Mouse (Mus musculus): ENCODE data around the gene Sf3a2. TPM values are rescaled to one million over a fixed set of nuclear protein-coding genes. Genes with fewer than 3 reads are reported as not detected.
"Not testable (repeated sequence)": the region's sequence is repeated elsewhere in the genome, so short reads cannot be mapped to it uniquely, and the experiment has no call there.

The Sf3a2 gene
- polyA plus RNA-seq, 1 experiment from 2014 or later = 84.4 TPM

- no peak overlapping the region for H3K9ac ChIP-seq (ENCODE audit: low read depth, low read length)
- H3K27ac ChIP-seq (ENCODE audit: low read depth, low read length) = no peak overlapping the region
- peaks cover 19% of the 10 kb centered on the region for H3K27me3 ChIP-seq (ENCODE audit: control insufficient read depth, insufficient read depth, low read length)
- H3K4me2 ChIP-seq (replicated peaks; ENCODE audit: low read depth, low read length) = no peak overlapping the region
- DNase-seq (ENCODE audit: low spot score) (no peak), ATAC-seq (ENCODE audit: low FRiP score) (no peak)
- 59% methylated on average over 5 of the region's 5 CpGs for WGBS
- no peaks in the 10 kb centered on the region for H3K9me3 ChIP-seq (ENCODE audit: control insufficient read depth, low read length)
- peaks cover 12% of the 10 kb centered on the region for H3K4me1 ChIP-seq (replicated peaks; ENCODE audit: control insufficient read depth, insufficient read depth, low read length)
- H3K36me3 ChIP-seq (ENCODE audit: control insufficient read depth, insufficient read depth, low read length) = no peaks in the 10 kb centered on the region
- no peak overlapping the region for H3K4me3 ChIP-seq (ENCODE audit: low read depth, low read length)
Measured at GRCm38 (mm10) chr10:80812391-80813041, 14.5 kb downstream of the Sf3a2 start.

DNA sequence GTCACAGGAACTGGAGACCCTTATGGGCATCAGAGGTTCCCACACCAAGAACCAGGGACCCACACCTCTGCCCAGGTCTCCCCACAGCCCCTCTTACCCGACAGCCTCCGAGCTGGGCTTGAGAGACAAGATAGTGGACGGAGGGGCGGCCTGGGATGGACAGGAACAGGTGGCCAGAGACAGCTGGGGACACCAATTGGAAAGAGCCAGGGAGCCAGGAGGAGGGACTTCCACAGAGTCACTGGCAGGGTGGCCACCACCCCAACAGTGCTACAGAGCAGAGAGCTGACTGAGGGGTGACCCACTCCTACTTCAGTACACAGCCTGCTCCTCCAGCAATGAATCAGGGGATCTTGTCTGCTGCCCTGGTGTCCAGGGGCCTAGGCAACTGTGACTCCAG lies 15.4 kb downstream of the Sf3a2 start, which contains the start of gene Jsrp1:
Gene Jsrp1 (minus strand): TSS at position 133 of the 400 bp plus-strand sequence.
- no peaks in the 10 kb centered on the region for H3K36me3 ChIP-seq (ENCODE audit: control insufficient read depth, insufficient read depth, low read length)
- peaks cover 12% of the 10 kb centered on the region for H3K4me1 ChIP-seq (replicated peaks; ENCODE audit: control insufficient read depth, insufficient read depth, low read length)
- H3K27me3 ChIP-seq (ENCODE audit: control insufficient read depth, insufficient read depth, low read length) = peaks cover 16% of the 10 kb centered on the region
- WGBS = 53% methylated on average over 4 of the region's 4 CpGs
- no peak within 1 kb of the TSS for H3K27ac ChIP-seq (ENCODE audit: low read depth, low read length)
- no peak for DNase-seq (ENCODE audit: low spot score)
- ATAC-seq (ENCODE audit: low FRiP score) = no peak
- H3K4me3 ChIP-seq (ENCODE audit: low read depth, low read length) = no peak within 1 kb of the TSS; the same call in 1 of the 2 replicates
- H3K9me3 ChIP-seq (ENCODE audit: control insufficient read depth, low read length) = no peaks in the 10 kb centered on the region
- no peak within 1 kb of the TSS for H3K4me2 ChIP-seq (replicated peaks; ENCODE audit: low read depth, low read length)
- no peak within 1 kb of the TSS for H3K9ac ChIP-seq (ENCODE audit: low read depth, low read length)

DNA sequence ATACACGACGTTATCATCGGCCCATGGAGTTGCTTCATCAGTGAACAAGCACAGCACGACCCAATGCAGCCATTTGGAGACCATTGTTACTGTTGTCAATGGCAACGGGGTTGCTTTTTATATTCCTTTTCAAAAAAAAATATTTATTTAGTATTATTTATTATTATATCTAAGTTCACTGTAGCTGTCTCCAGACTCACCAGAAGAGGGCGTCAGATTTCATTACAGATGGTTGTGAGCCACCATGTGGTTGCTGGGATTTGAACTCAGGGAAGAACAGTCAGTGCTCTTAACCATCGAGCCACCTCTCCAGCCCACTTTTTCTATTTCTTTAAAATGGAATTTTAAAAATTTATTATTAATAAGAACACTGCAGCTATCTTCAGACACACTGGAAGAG lies 16.8 kb downstream of the Sf3a2 start:
- no peak for DNase-seq (ENCODE audit: low spot score)
- H3K9ac ChIP-seq (ENCODE audit: low read depth, low read length) = no peak overlapping the region
- H3K9me3 ChIP-seq (ENCODE audit: control insufficient read depth, low read length) = no peaks in the 10 kb centered on the region
- H3K4me2 ChIP-seq (replicated peaks; ENCODE audit: low read depth, low read length) = no peak overlapping the region
- no peak overlapping the region for H3K27ac ChIP-seq (ENCODE audit: low read depth, low read length)
- ATAC-seq (ENCODE audit: low FRiP score) = no peak
- no peak overlapping the region for H3K4me3 ChIP-seq (ENCODE audit: low read depth, low read length)
- no peaks in the 10 kb centered on the region for H3K36me3 ChIP-seq (ENCODE audit: control insufficient read depth, insufficient read depth, low read length)
- H3K27me3 ChIP-seq (ENCODE audit: control insufficient read depth, insufficient read depth, low read length) = peaks cover 7% of the 10 kb centered on the region
- WGBS = 72% methylated on average over 7 of the region's 7 CpGs
- H3K4me1 ChIP-seq (replicated peaks; ENCODE audit: control insufficient read depth, insufficient read depth, low read length) = peaks cover 5% of the 10 kb centered on the region; the same call in 1 of the 2 replicates

DNA sequence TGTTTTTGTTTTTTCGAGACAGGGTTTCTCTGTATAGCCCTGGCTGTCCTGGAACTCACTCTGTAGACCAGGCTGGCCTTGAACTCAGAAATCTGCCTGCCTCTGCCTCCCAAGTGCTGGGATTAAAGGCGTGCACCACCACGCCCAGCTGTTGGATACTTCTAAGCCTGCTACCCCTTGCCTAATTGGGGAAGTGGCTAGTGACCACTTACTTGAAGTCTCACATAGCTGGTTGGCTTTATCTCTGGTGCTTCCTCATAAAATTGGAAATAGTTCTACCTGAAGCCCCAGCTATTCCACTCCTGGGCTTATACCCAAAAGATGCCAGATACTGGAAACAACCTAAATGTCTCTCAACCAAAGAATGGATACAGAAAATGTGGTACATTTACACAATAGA lies 18.3 kb downstream of the Sf3a2 start:
- ATAC-seq (ENCODE audit: low FRiP score); H3K36me3 ChIP-seq (ENCODE audit: control insufficient read depth, insufficient read depth, low read length); H3K27me3 ChIP-seq (ENCODE audit: control insufficient read depth, insufficient read depth, low read length); H3K4me2 ChIP-seq (replicated peaks; ENCODE audit: low read depth, low read length); H3K4me1 ChIP-seq (replicated peaks; ENCODE audit: control insufficient read depth, insufficient read depth, low read length); H3K4me3 ChIP-seq (ENCODE audit: low read depth, low read length); H3K9me3 ChIP-seq (ENCODE audit: control insufficient read depth, low read length); H3K9ac ChIP-seq (ENCODE audit: low read depth, low read length); DNase-seq (ENCODE audit: low spot score); H3K27ac ChIP-seq (ENCODE audit: low read depth, low read length): not testable (repeated sequence)
- 77% methylated on average over 3 of the region's 3 CpGs for WGBS

GRCm38 (mm10) chr10:80817164-80817563 lies 19.2 kb downstream of the Sf3a2 start:
- Histone ChIP-seq H3K4me2 (replicated peaks; ENCODE audit: low read depth, low read length) (no peak overlapping the region), H3K9me3 (ENCODE audit: control insufficient read depth, low read length) (no peaks in the 10 kb centered on the region), H3K4me1 (replicated peaks; ENCODE audit: control insufficient read depth, insufficient read depth, low read length) (no peaks in the 10 kb centered on the region), H3K27ac (ENCODE audit: low read depth, low read length) (no peak overlapping the region), H3K27me3 (ENCODE audit: control insufficient read depth, insufficient read depth, low read length) (no peaks in the 10 kb centered on the region), H3K36me3 (ENCODE audit: control insufficient read depth, insufficient read depth, low read length) (no peaks in the 10 kb centered on the region), H3K9ac (ENCODE audit: low read depth, low read length) (no peak overlapping the region), H3K4me3 (ENCODE audit: low read depth, low read length) (no peak overlapping the region)
- DNase-seq (ENCODE audit: low spot score) (no peak), ATAC-seq (ENCODE audit: low FRiP score) (no peak)
- WGBS = 76% methylated on average over 2 of the region's 2 CpGs

DNA sequence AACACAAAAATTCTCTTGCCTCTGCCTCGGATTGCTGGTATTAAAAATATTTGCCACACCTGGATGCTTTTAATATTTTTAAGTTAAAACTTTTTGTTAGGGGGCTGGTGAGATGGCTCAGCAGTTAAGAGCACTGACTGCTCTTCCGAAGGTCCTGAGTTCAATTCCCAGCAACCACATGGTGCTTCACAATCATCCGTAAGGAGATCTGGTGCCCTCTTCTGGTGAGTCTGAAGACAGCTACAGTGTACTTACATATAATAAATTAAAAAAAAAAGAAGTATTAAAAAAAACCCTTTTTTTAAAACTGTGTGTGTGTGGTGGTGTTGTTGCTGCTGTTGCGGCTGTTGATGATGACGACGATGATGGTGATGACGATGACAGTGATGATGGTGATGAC lies 20.0 kb downstream of the Sf3a2 start:
- WGBS = 83% methylated on average over 7 of the region's 7 CpGs

DNA sequence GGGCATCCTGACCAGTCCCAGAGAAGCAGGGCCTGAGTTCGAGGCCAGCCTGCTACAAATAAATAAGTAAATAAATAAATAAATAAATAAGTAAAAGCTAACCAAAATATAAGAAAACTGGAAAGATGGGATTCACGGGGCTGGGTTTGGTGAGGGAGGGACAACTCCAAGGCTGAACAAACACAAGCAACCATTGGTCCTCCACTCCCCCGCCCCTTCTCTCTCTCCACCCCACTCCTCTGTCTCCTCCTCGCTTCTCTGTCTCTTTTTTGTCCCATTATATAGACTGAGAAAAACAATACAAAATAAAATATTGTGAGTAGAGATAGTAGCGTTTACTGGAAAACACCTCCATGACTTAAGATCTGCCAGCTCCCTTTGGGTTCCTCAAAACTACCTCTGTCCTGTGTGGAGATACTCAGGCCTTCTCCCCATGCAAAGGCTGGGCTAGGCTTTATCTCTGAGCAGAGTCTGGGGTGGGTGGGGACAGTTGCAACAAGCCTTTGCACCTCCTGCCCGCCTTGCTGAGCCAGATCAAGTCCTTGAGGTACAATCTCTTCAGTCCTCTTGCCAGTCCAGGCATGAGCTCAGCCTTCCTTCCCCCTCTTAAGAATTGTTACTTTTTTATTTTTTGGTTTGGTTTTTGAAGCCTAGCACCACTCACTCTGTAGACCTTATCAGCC lies 20.7 kb downstream of the Sf3a2 start:
- DNase-seq (ENCODE audit: low spot score) = no peak
- ATAC-seq (ENCODE audit: low FRiP score) = no peak
- Histone ChIP-seq H3K27ac (ENCODE audit: low read depth, low read length) (no peak overlapping the region), H3K4me1 (replicated peaks; ENCODE audit: control insufficient read depth, insufficient read depth, low read length) (no peaks in the 10 kb centered on the region), H3K9ac (ENCODE audit: low read depth, low read length) (no peak overlapping the region), H3K4me3 (ENCODE audit: low read depth, low read length) (no peak overlapping the region), H3K36me3 (ENCODE audit: control insufficient read depth, insufficient read depth, low read length) (no peaks in the 10 kb centered on the region), H3K9me3 (ENCODE audit: control insufficient read depth, low read length) (no peaks in the 10 kb centered on the region), H3K4me2 (replicated peaks; ENCODE audit: low read depth, low read length) (no peak overlapping the region), H3K27me3 (ENCODE audit: control insufficient read depth, insufficient read depth, low read length) (no peaks in the 10 kb centered on the region)
- WGBS = 63% methylated on average over 6 of the region's 6 CpGs

More for the DNA sequence above, 20.0 kb downstream of the Sf3a2 start:
- H3K4me2 ChIP-seq (replicated peaks; ENCODE audit: low read depth, low read length); H3K9ac ChIP-seq (ENCODE audit: low read depth, low read length); H3K9me3 ChIP-seq (ENCODE audit: control insufficient read depth, low read length); DNase-seq (ENCODE audit: low spot score); H3K36me3 ChIP-seq (ENCODE audit: control insufficient read depth, insufficient read depth, low read length); H3K27ac ChIP-seq (ENCODE audit: low read depth, low read length); H3K27me3 ChIP-seq (ENCODE audit: control insufficient read depth, insufficient read depth, low read length); ATAC-seq (ENCODE audit: low FRiP score); H3K4me1 ChIP-seq (replicated peaks; ENCODE audit: control insufficient read depth, insufficient read depth, low read length); H3K4me3 ChIP-seq (ENCODE audit: low read depth, low read length): not testable (repeated sequence)

- 60% methylated on average over 3 of the region's 3 CpGs for WGBS
- no peak overlapping the region for H3K9ac ChIP-seq (ENCODE audit: low read depth, low read length)
- no peak for ATAC-seq (ENCODE audit: low FRiP score)
Measured at GRCm38 (mm10) chr10:80819406-80819805, 21.4 kb downstream of the Sf3a2 start.

GRCm38 (mm10) chr10:80821991-80822390 lies 24.0 kb downstream of the Sf3a2 start:
- no peaks in the 10 kb centered on the region for H3K4me1 ChIP-seq (replicated peaks; ENCODE audit: control insufficient read depth, insufficient read depth, low read length)
- DNase-seq (ENCODE audit: low spot score) = no peak
- H3K9me3 ChIP-seq (ENCODE audit: control insufficient read depth, low read length) = no peaks in the 10 kb centered on the region
- ATAC-seq (ENCODE audit: low FRiP score) = no peak
- no peak overlapping the region for H3K9ac ChIP-seq (ENCODE audit: low read depth, low read length)
- no peak overlapping the region for H3K4me2 ChIP-seq (replicated peaks; ENCODE audit: low read depth, low read length)
- no peak overlapping the region for H3K27ac ChIP-seq (ENCODE audit: low read depth, low read length)
- H3K4me3 ChIP-seq (ENCODE audit: low read depth, low read length) = no peak overlapping the region
- no peaks in the 10 kb centered on the region for H3K27me3 ChIP-seq (ENCODE audit: control insufficient read depth, insufficient read depth, low read length)
- no peaks in the 10 kb centered on the region for H3K36me3 ChIP-seq (ENCODE audit: control insufficient read depth, insufficient read depth, low read length)
- 44% methylated on average over 2 of the region's 2 CpGs for WGBS

More at GRCm38 (mm10) chr10:80819406-80819805, 21.4 kb downstream of the Sf3a2 start:
- H3K9me3 ChIP-seq (ENCODE audit: control insufficient read depth, low read length) = no peaks in the 10 kb centered on the region
- H3K27me3 ChIP-seq (ENCODE audit: control insufficient read depth, insufficient read depth, low read length) = no peaks in the 10 kb centered on the region
- H3K27ac ChIP-seq (ENCODE audit: low read depth, low read length) = no peak overlapping the region
- no peak overlapping the region for H3K4me2 ChIP-seq (replicated peaks; ENCODE audit: low read depth, low read length)
- no peaks in the 10 kb centered on the region for H3K4me1 ChIP-seq (replicated peaks; ENCODE audit: control insufficient read depth, insufficient read depth, low read length)
- no peaks in the 10 kb centered on the region for H3K36me3 ChIP-seq (ENCODE audit: control insufficient read depth, insufficient read depth, low read length)
- no peak for DNase-seq (ENCODE audit: low spot score)
- H3K4me3 ChIP-seq (ENCODE audit: low read depth, low read length) = no peak overlapping the region

All from hindbrain, embryonic 11.5 days (tissue).